Mouse (Mus musculus) layer of hippocampus, adult 9-10 months (tissue): Measurements from ENCODE around the gene Zfp300.

Experiments
- DNase-seq: peaks from one replicate; pipeline ENCODE4 v3.0.0; 2022; ENCODE audit warnings: low spot score

The Zfp300 gene

DNA sequence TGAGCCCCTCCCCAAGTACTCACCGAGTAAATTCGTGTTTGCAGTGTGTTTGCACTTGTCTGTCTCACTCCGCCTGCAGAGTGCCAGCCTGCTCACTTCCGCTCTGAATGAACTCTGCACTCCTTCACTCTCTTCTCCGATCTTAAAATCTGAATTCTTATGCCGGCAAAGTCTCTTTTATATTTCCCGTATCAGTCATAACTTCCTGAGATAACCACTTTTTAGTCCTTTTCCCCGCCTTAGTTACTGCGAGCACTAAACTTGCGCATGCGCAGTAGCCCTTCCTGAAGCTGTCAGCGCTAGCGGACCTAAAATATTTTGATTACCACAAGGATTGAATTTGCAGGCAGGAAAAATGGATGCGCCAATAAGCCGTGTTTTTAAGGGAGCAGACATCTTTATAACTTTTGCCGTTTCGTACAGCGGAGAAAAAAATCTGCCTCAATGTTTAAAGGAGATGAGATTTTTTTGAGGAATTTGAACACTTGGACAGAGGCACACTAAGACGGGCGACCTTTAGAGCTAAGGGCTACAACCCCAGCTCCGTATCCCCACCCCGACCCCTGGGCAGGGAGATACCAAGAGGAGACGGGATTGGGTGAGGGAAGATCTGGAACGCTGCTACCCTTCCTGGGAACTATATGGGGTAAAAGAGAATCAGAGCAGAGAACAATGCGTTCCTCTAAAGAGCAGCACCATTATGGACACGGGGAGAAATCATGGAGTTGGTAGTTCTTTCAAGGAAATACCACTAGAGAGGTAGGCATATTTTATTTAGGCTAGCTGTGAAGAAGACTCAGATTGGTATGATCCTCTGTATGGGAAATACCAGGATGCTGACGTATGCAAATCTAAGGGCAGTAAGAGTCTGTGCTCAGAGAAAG, at the start of gene Zfp300:
Gene Zfp300, minus strand, starts transcription at position 545 of the 884 bp plus-strand sequence.
- peak; percentile 65 for DNase-seq

DNA sequence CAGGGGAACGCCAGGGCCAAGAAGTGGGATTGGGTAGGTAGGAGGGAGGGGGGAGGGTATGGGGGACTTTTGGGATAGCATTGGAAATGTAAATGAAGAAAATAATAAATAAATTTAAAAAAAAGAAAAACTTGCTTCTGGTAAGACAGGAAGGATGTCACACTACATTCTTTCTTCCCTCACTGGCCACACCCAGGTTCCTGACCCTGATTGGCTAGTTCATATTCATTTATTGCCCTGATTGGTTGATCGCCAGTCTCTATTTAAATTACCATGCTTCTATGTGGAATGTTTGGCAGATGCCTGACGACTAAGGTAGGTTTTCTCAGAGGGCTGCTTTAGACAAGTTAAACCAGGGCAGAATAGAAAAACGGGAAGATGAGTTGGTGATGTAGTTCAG, 26.2 kb upstream of the Zfp300 start, which contains the start of gene Ssxa1:
Gene Ssxa1, plus strand, starts transcription at position 301 of the 400 bp plus-strand sequence.
- DNase-seq: no peak

DNA sequence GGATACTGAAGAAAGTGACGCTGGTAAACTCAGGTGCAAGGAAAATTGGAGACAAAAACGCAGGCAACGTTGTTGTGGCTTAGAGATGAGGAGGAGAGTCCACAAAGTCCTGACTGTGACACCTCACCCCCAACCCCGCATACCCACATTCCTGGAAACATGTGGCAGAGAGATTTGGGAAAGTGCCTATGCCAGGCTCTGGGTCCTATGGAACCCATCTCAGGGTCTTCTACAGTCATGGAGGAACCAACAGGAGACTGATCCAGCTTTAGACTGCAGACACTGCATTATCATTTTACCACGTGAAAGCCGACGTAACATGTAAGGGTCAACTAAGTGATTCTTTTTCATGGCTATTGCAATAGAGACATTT, 526 bp upstream of the Zfp300 start:
- no peak for DNase-seq

DNA sequence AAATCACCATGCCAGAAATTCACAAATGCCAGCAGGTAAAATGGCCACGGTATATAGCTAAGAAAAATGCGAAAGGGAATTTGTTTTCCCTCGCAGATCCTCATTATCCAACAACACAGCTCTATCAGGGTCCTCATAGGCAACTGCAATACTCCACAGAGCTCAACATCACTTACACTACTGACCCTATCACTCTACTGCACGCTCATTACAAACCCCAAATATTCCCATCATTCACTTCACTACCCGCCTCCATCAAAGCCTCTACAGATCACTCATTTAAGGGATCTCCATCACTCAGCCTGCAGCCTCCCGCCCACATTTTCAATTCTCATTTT, 713 bp downstream of the Zfp300 start:
- DNase-seq: no peak

DNA sequence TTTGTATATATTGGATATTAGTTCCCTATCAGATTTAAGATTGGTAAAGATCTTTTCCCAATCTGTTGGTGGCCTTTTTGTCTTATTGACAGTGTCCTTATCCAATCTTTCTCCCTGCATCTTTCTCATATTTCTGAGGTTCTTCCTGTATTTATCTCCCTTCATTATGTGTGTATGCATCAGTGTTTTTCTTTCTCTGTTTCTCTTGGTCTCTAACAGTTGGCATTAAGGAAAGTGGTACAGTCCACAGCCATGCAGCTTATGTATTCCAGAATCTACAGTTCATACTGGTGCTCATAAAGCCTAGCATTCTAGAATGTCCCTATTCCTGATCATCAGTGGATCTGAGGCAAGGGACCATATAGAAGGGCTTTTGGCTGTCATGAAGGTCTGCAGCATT, 21.2 kb downstream of the Zfp300 start, which contains the start of gene Spaca5:
Gene Spaca5, plus strand, starts transcription at position 301 of the 400 bp plus-strand sequence.
- no peak for DNase-seq

DNA sequence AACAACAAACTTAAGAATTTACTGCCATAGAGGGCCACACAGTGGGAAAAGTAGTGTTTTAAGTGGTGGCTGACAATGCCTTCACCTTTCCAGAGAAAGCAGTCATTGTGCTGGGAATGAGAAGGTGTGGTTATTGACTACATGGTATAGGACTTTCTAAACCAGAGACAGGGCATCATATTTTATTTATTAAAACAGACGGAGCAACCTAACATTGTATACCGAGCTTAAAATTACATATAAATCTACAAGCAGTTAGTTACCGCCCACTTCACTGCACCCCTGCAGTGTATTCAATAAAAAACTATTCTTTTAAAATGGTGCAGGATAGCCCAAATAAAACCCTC, 26.8 kb downstream of the Zfp300 start:
- no peak for DNase-seq

DNA sequence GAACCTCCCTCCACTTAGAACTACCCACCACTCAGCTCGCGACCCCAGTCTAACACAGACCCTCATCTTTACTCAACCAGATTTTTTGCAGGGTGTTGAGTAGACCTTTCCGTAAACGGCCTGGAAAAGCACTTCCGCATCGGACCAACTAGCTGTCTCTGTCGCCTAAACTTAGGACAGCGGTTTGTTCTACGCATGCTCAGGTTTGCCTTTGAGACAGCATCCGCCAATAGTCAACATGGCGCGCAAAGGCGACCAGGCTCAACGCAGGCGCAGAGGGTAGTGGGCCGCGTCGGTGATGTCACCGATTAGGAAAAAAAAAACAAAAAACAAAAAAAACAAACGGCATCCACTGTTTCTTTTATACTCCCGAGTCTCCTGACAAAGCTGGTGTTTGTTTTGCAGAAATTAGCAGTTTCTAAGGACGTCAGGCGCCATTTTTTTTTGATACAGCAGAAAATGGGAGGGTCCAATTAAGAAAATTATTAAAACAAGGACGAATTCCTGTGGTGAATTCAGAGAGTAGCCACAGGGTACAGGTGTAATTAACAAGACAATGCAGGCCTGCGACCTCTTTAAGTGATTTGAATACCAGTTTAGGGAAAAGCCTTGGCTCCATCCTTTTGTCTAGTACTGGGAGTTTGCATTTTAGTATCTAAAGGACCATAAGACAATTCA, 27.3 kb downstream of the Zfp300 start, which contains the start of gene Zfp182:
Gene Zfp182, minus strand, starts transcription at position 451 of the 678 bp plus-strand sequence.
- peak; percentile 24 for DNase-seq

DNA sequence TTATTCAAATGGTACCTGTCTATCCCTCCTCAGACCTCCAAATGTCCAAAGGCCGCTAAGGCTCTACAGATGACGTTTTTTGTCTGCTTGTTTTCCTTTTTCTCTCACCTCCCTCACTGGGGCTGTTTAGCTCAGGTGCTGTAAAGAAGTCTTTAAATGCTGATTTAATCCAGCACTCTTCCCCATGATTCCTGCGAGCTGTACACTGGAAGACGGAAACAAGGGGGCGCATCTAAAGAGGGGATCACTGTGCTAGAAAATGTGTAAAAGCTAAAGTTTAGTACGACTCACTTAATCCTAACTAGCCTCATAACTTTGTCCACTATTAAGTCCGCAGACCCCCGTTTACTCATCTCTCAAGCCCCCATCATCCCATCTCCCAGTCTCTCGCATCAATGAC, 27.9 kb downstream of the Zfp300 start:
- no peak for DNase-seq
